Mouse (Mus musculus) embryonic facial prominence, embryonic 10.5 days (tissue): ENCODE results near the gene Fam213b. TPM values are rescaled to one million over a fixed set of nuclear protein-coding genes. Genes with fewer than 3 reads are reported as not detected.

Experiments
- DNase-seq: peaks from one replicate; pipeline ENCODE4 v3.0.0-alpha.2; 2017; ENCODE audit warnings: low spot score
- H3K27ac ChIP-seq: fragments of 300-500 bp; sonication (generic); replicated peaks from 2 replicates; pipeline ENCODE4 v1.5.1; 2016; ENCODE audit warnings: mild to moderate bottlenecking
- H3K27me3 ChIP-seq: fragments of 300-500 bp; sonication (generic); replicated peaks from 2 replicates; pipeline ENCODE4 v1.6.1; 2016; ENCODE audit warnings: low read depth, mild to moderate bottlenecking; ENCODE audit not compliant: poor library complexity, severe bottlenecking
- H3K36me3 ChIP-seq: fragments of 300-500 bp; sonication (generic); replicated peaks from 2 replicates; pipeline ENCODE4 v1.6.1; 2016; ENCODE audit warnings: mild to moderate bottlenecking, moderate library complexity
- H3K4me1 ChIP-seq: fragments of 300-500 bp; sonication (generic); 2 replicates; pipeline ENCODE4 v1.6.1; 2016
- H3K4me3 ChIP-seq: fragments of 300-500 bp; sonication (generic); 2 replicates; pipeline ENCODE4 v1.5.1; 2016; ENCODE audit warnings: mild to moderate bottlenecking, moderate library complexity
- H3K9me3 ChIP-seq: fragments of 300-500 bp; sonication (generic); 2 replicates; pipeline ENCODE4 v1.6.1; 2016; ENCODE audit warnings: mild to moderate bottlenecking
- WGBS: fragments of 180-500 bp; shearing (Covaris S2); methylation state at CpG from one replicate; pipeline ENCODE4 v1.1.7; 2016; 5-methylcytosine and 5-hydroxymethylcytosine counted together
- polyA plus RNA-seq: library from polyadenylated mRNA; unstranded; fragments of >200 nt; fragmentation: Nextera tagmentation; extraction: Ambion mirVana; gene quantifications from 2 replicates; pipeline ENCODE4 v1.2.1, GENCODE M21; 2016

The Fam213b gene
- polyA plus RNA-seq, 1 experiment from 2014 or later = 42.3 TPM

- H3K27me3 ChIP-seq = peaks cover 42% of the 10 kb centered on the region
- no peaks in the 10 kb centered on the region for H3K36me3 ChIP-seq
- peak overlapping the region; percentile 54 for H3K4me3 ChIP-seq
- peaks cover 20% of the 10 kb centered on the region for H3K4me1 ChIP-seq
- H3K9me3 ChIP-seq = no peaks in the 10 kb centered on the region
- 83% methylated on average over 18 of the region's 18 CpGs for WGBS
- peak overlapping the region; percentile 89 for H3K27ac ChIP-seq
- no peak for DNase-seq
Observed at GRCm38 (mm10) chr4:154864961-154865760, 33.8 kb downstream of the Fam213b start.

- Histone ChIP-seq H3K4me3 (peak overlapping the region; percentile 54), H3K4me1 (peaks cover 20% of the 10 kb centered on the region), H3K27ac (peak overlapping the region; percentile 89), H3K9me3 (no peaks in the 10 kb centered on the region), H3K27me3 (peaks cover 44% of the 10 kb centered on the region), H3K36me3 (no peaks in the 10 kb centered on the region)
- 1% methylated on average over 18 of the region's 18 CpGs for WGBS
- DNase-seq = peak; percentile 96
Observed at GRCm38 (mm10) chr4:154864271-154864771, 34.6 kb downstream of the Fam213b start.

DNA sequence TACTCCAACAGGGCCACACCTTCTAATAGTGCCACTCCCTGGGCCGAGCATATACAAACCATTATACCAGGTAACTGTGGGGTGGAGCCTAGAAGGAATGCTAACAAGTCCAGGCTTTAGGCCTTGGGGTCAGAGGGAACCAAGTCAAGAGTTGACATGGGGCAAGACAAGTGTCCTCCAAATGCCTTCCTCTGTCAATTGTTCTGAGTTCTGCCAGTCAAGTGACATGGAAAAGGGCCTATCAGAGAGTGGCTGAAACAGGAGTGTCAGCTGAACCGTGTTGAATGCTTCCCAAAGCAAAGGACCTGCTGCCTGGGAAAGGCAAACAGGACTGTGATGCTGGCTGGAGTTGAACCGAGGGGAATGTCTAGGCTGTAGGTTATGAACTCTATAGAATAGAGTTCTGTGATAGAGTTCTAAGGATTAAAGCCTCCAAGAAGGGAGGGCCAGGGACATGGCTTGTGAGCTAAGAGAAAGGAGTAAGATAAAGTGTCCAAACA, 35.4 kb downstream of the Fam213b start:
- Histone ChIP-seq H3K9me3 (no peaks in the 10 kb centered on the region), H3K4me3 (peak overlapping the region; percentile 54; the same call in 1 of the 2 replicates), H3K27me3 (peaks cover 45% of the 10 kb centered on the region), H3K27ac (peak overlapping the region; percentile 89), H3K36me3 (no peaks in the 10 kb centered on the region), H3K4me1 (peaks cover 17% of the 10 kb centered on the region)
- no peak for DNase-seq
- 81% methylated on average over 3 of the region's 3 CpGs for WGBS

DNA sequence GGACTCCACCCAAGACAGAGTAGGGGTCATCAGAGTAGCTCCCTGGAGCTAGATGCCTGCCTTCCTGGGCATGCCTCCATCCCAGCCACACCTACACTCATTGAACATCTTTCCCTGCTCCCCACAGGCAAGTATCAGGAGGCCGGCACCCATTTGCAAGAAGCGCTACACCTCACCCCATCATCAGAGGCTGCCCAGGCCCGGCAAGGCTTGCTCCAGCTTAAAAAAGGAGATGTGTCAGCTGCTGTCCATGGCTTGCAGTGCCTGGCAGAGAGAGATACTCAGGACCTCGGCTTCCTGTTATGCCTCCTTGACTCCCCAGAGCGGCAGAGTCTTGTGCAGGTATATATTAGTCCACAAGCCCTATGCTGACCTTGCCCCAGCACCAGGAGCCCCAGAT, 37.0 kb downstream of the Fam213b start:
- Histone ChIP-seq H3K4me3 (no peak overlapping the region), H3K27me3 (peaks cover 46% of the 10 kb centered on the region), H3K9me3 (no peaks in the 10 kb centered on the region), H3K27ac (no peak overlapping the region), H3K36me3 (no peaks in the 10 kb centered on the region), H3K4me1 (peaks cover 17% of the 10 kb centered on the region)
- 78% methylated on average over 5 of the region's 5 CpGs for WGBS
- no peak for DNase-seq

GRCm38 (mm10) chr4:154858601-154859000, 40.3 kb downstream of the Fam213b start:
- Histone ChIP-seq H3K9me3 (no peaks in the 10 kb centered on the region), H3K36me3 (no peaks in the 10 kb centered on the region), H3K4me3 (no peak overlapping the region), H3K27ac (no peak overlapping the region), H3K27me3 (peaks cover 72% of the 10 kb centered on the region), H3K4me1 (peaks cover 16% of the 10 kb centered on the region)
- WGBS = 83% methylated on average over 3 of the region's 3 CpGs
- DNase-seq = no peak

DNA sequence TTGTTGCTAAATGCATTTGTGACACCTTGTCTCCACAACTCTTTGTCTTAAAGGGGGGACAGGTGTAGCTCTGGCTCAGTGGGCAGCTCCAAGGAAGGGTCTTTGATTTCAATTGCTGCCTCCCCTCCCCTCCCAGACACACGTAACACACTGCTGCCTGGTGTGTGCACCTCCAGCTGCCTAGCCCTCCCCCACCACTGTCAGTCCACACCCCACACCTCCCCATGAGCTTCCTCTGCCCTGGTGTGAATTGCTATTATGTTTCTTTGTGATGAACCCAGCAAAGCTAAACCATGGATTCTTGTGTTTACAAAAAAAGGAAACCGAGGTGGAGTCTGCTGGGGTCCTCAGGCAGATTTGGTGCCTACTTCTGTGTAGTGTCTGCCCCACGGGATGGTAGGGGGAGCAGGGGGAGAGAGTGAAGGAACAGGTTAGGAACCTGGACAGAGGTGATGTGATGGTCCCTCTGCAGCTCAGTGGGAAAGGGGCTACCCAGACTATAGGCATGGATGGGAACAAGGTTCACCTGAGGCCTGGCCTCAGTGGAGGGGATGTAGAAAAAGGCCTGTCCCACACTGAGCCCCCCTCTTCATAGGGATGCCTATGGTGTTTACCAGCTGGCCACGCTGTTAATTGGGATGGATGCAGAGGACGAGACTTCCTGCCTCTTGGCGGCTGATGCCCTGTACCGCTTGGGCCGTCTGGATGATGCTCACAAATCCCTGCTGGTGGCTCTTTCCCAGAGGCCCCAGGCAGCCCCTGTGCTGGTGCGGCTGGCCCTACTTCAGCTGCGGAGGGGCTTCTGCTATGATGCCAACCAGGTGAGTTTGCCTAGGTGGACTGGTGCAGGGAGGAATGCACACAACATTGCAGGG, 41.3 kb downstream of the Fam213b start:
- peaks cover 78% of the 10 kb centered on the region for H3K27me3 ChIP-seq
- no peak for DNase-seq
- H3K4me1 ChIP-seq = peaks cover 15% of the 10 kb centered on the region
- H3K9me3 ChIP-seq = no peaks in the 10 kb centered on the region
- H3K36me3 ChIP-seq = no peaks in the 10 kb centered on the region
- WGBS = 82% methylated on average over 10 of the region's 10 CpGs
- no peak overlapping the region for H3K27ac ChIP-seq
- no peak overlapping the region for H3K4me3 ChIP-seq

DNA sequence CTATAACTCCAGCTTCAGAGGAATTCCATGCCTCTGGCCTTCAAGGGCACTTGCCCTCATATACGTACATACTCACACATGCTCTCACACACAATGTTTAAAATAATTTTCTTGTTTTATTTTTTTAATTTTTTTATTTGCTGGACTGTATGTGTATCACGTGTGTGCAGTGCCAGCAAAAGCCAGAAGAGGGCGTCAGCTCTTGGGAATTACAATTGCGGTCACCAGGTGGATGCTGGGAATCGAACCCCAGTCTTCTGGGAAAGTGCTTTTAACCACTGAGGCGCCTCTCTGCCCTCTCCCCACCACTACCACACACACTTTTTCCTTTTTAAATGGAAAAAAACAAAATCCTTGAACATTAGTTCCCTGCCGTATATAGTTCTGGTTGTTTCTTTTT, 42.1 kb downstream of the Fam213b start:
- H3K4me1 ChIP-seq = peaks cover 15% of the 10 kb centered on the region
- no peak overlapping the region for H3K27ac ChIP-seq
- no peaks in the 10 kb centered on the region for H3K9me3 ChIP-seq
- no peak for DNase-seq
- 85% methylated on average over 7 of the region's 7 CpGs for WGBS
- H3K27me3 ChIP-seq = peaks cover 78% of the 10 kb centered on the region
- H3K36me3 ChIP-seq = no peaks in the 10 kb centered on the region
- peak overlapping the region; percentile 71 for H3K4me3 ChIP-seq

DNA sequence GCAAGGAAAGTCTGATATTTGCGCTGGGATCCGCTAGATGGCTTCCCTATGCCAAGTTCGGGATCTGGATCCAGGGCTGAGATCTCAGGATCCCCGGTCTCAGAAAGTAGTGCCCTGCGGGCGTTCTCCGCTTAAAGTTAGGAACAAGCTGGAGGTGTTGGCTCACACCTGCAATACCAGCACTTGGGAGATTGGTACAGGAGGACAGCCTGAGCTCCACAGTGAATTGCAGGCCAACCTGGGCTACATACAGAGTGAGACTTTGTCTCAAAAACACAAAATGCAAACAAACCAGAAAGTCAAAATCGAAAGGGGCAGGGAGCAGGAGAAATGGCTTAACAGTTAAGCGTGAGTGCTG, 42.5 kb downstream of the Fam213b start:
- Histone ChIP-seq H3K9me3 (no peaks in the 10 kb centered on the region), H3K27me3 (peaks cover 78% of the 10 kb centered on the region), H3K4me3 (peak overlapping the region; percentile 71), H3K36me3 (no peaks in the 10 kb centered on the region), H3K27ac (peak overlapping the region; percentile 78), H3K4me1 (peaks cover 15% of the 10 kb centered on the region)
- WGBS = 18% methylated on average over 9 of the region's 9 CpGs
- no peak for DNase-seq

- DNase-seq = peak; percentile 92
- H3K27ac ChIP-seq = peak overlapping the region; percentile 78
- peaks cover 78% of the 10 kb centered on the region for H3K27me3 ChIP-seq
- no peaks in the 10 kb centered on the region for H3K9me3 ChIP-seq
- H3K4me1 ChIP-seq = peaks cover 15% of the 10 kb centered on the region
- H3K36me3 ChIP-seq = no peaks in the 10 kb centered on the region
- under 1% methylated on average over 110 of the region's 110 CpGs for WGBS
- peak overlapping the region; percentile 71 for H3K4me3 ChIP-seq
Observed at GRCm38 (mm10) chr4:154855721-154856479, 43.0 kb downstream of the Fam213b start.

GRCm38 (mm10) chr4:154854676-154855345, 44.1 kb downstream of the Fam213b start:
- peaks cover 68% of the 10 kb centered on the region for H3K27me3 ChIP-seq
- peak overlapping the region; percentile 71; the same call in 1 of the 2 replicates for H3K4me3 ChIP-seq
- no peaks in the 10 kb centered on the region for H3K36me3 ChIP-seq
- no peaks in the 10 kb centered on the region for H3K9me3 ChIP-seq
- H3K27ac ChIP-seq = no peak overlapping the region
- peaks cover 15% of the 10 kb centered on the region for H3K4me1 ChIP-seq
- DNase-seq = no peak
- 60% methylated on average over 12 of the region's 12 CpGs for WGBS

DNA sequence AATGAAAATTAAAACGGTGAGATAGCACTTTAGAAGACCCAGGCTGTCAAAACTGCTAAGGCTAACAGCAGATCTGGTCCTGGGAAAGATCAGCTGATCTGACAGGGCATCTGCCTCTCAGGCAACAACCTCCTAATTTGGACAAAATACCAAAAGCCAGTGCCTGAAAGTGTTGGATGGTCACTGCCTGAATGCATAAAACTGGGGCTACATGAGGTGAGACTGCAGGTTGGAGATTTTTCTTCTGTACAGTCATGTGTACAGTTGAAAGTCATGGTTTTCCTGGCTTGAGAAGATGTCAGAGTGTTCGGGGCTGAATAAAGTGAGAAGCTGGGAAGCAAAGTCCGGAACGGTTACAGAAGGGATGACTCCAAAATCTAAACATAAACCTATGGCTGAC, 45.1 kb downstream of the Fam213b start:
- Histone ChIP-seq H3K36me3 (no peaks in the 10 kb centered on the region), H3K4me3 (no peak overlapping the region), H3K27ac (no peak overlapping the region), H3K4me1 (peaks cover 15% of the 10 kb centered on the region), H3K27me3 (peaks cover 59% of the 10 kb centered on the region), H3K9me3 (no peaks in the 10 kb centered on the region)
- 84% methylated on average over 4 of the region's 4 CpGs for WGBS
- DNase-seq = no peak
